Mouse (Mus musculus): ENCODE data around the gene Esr2. TPM values are rescaled to one million over a fixed set of nuclear protein-coding genes. Genes with fewer than 3 reads are reported as not detected.
A peak's percentile ranks its signal among the peaks of the same experiment; 100 is the strongest.

Gene Esr2
- polyA plus RNA-seq, 1 experiment from 2014 or later: 0.32 TPM

GRCm38 (mm10) chr12:76081557-76082211 lies 95.4 kb downstream of the Esr2 start:
- ATAC-seq (ENCODE audit: insufficient number of reproducible peaks, insufficient read depth, low FRiP score, low read depth): no peak
- Histone ChIP-seq H3K36me3 (ENCODE audit: control insufficient read depth, insufficient read depth, low read length) (peaks cover 28% of the 10 kb centered on the region), H3K4me3 (ENCODE audit: control insufficient read depth in 1 of 2, insufficient read depth in 1 of 2, low read depth in 1 of 2, low read length in 2 of 2) (peak overlapping the region; percentile 35 to 38), H3K27me3 (ENCODE audit: control insufficient read depth, insufficient read depth, low read length) (no peaks in the 10 kb centered on the region), H3K27ac (replicated peaks in 1 of 2; ENCODE audit: control insufficient read depth in 1 of 2, insufficient read depth in 1 of 2, low read depth in 2 of 2, low read length in 2 of 2) (no peak overlapping the region), H3K9ac (ENCODE audit: low read length) (peak overlapping the region; percentile 67), H3K9me3 (ENCODE audit: control insufficient read depth, low read length) (no peaks in the 10 kb centered on the region), H3K4me2 (ENCODE audit: low read length) (peak overlapping the region; percentile 79), H3K4me1 (ENCODE audit: control insufficient read depth in 2 of 2, insufficient read depth in 2 of 2, low read length in 2 of 2) (peaks cover 12 to 21% of the 10 kb centered on the region in 2 experiments)
- 11% methylated on average over 22 of the region's 22 CpGs for WGBS

- peak overlapping the region; percentile 67 for H3K9ac ChIP-seq (ENCODE audit: low read length)
- H3K27ac ChIP-seq (replicated peaks in 1 of 2; ENCODE audit: control insufficient read depth in 1 of 2, insufficient read depth in 1 of 2, low read depth in 2 of 2, low read length in 2 of 2): no peak overlapping the region
- ATAC-seq (ENCODE audit: insufficient number of reproducible peaks, insufficient read depth, low FRiP score, low read depth): no peak
These were observed 96.0 kb downstream of the Esr2 start for GRCm38 (mm10) chr12:76080876-76081556.

GRCm38 (mm10) chr12:76073981-76074380 lies 103.1 kb downstream of the Esr2 start:
- Histone ChIP-seq H3K4me3 (ENCODE audit: control insufficient read depth in 1 of 2, insufficient read depth in 1 of 2, low read depth in 1 of 2, low read length in 2 of 2) (no peak overlapping the region), H3K36me3 (ENCODE audit: control insufficient read depth, insufficient read depth, low read length) (peaks cover 50% of the 10 kb centered on the region), H3K9ac (ENCODE audit: low read length) (no peak overlapping the region), H3K4me1 (ENCODE audit: control insufficient read depth in 2 of 2, insufficient read depth in 2 of 2, low read length in 2 of 2) (peaks cover 9 to 11% of the 10 kb centered on the region in 2 experiments), H3K27ac (replicated peaks in 1 of 2; ENCODE audit: control insufficient read depth in 1 of 2, insufficient read depth in 1 of 2, low read depth in 2 of 2, low read length in 2 of 2) (no peak overlapping the region), H3K4me2 (ENCODE audit: low read length) (no peak overlapping the region), H3K9me3 (ENCODE audit: control insufficient read depth, low read length) (no peaks in the 10 kb centered on the region), H3K27me3 (ENCODE audit: control insufficient read depth, insufficient read depth, low read length) (no peaks in the 10 kb centered on the region)
- no peak for ATAC-seq (ENCODE audit: insufficient number of reproducible peaks, insufficient read depth, low FRiP score, low read depth)
- 81% methylated on average over 7 of the region's 7 CpGs for WGBS

More at GRCm38 (mm10) chr12:76080876-76081556, 96.0 kb downstream of the Esr2 start:
- WGBS: 51% methylated on average over 14 of the region's 14 CpGs
- Histone ChIP-seq H3K27me3 (ENCODE audit: control insufficient read depth, insufficient read depth, low read length) (no peaks in the 10 kb centered on the region), H3K36me3 (ENCODE audit: control insufficient read depth, insufficient read depth, low read length) (peaks cover 34% of the 10 kb centered on the region), H3K4me3 (ENCODE audit: control insufficient read depth in 1 of 2, insufficient read depth in 1 of 2, low read depth in 1 of 2, low read length in 2 of 2) (peak overlapping the region in 1 of 2 experiments; percentile 35; a peak in 3 of 4 replicates), H3K4me2 (ENCODE audit: low read length) (peak overlapping the region; percentile 79), H3K4me1 (ENCODE audit: control insufficient read depth in 2 of 2, insufficient read depth in 2 of 2, low read length in 2 of 2) (peaks cover 12 to 21% of the 10 kb centered on the region in 2 experiments), H3K9me3 (ENCODE audit: control insufficient read depth, low read length) (no peaks in the 10 kb centered on the region)

- no peak for ATAC-seq (ENCODE audit: insufficient number of reproducible peaks, insufficient read depth, low FRiP score, low read depth)
- Histone ChIP-seq H3K9ac (ENCODE audit: low read length) (no peak overlapping the region; the same call in 1 of the 2 replicates), H3K9me3 (ENCODE audit: control insufficient read depth, low read length) (no peaks in the 10 kb centered on the region), H3K27me3 (ENCODE audit: control insufficient read depth, insufficient read depth, low read length) (no peaks in the 10 kb centered on the region), H3K36me3 (ENCODE audit: control insufficient read depth, insufficient read depth, low read length) (peaks cover 50% of the 10 kb centered on the region), H3K4me1 (ENCODE audit: control insufficient read depth in 2 of 2, insufficient read depth in 2 of 2, low read length in 2 of 2) (peaks cover 9 to 11% of the 10 kb centered on the region in 2 experiments), H3K27ac (replicated peaks in 1 of 2; ENCODE audit: control insufficient read depth in 1 of 2, insufficient read depth in 1 of 2, low read depth in 2 of 2, low read length in 2 of 2) (0 out of 4 replicates have a peak overlapping the region, but pooled peaks of 1 of the 2 experiments have one; percentile 28), H3K4me3 (ENCODE audit: control insufficient read depth in 1 of 2, insufficient read depth in 1 of 2, low read depth in 1 of 2, low read length in 2 of 2) (peak overlapping the region in 1 of 2 experiments; percentile 10; a peak in 1 of 4 replicates), H3K4me2 (ENCODE audit: low read length) (peak overlapping the region; percentile 38)
- 40% methylated on average over 13 of the region's 13 CpGs for WGBS
These were observed 103.8 kb downstream of the Esr2 start for GRCm38 (mm10) chr12:76073066-76073826.

GRCm38 (mm10) chr12:76071935-76072849 lies 104.9 kb downstream of the Esr2 start:
- Histone ChIP-seq H3K36me3 (ENCODE audit: control insufficient read depth, insufficient read depth, low read length) (peaks cover 53% of the 10 kb centered on the region), H3K9ac (ENCODE audit: low read length) (peak overlapping the region; percentile 58; the same call in 1 of the 2 replicates), H3K27ac (replicated peaks in 1 of 2; ENCODE audit: control insufficient read depth in 1 of 2, insufficient read depth in 1 of 2, low read depth in 2 of 2, low read length in 2 of 2) (peak overlapping the region; percentile 41 to 55), H3K4me3 (ENCODE audit: control insufficient read depth in 1 of 2, insufficient read depth in 1 of 2, low read depth in 1 of 2, low read length in 2 of 2) (peak overlapping the region; percentile 10 to 25; a peak in 3 of 4 replicates), H3K9me3 (ENCODE audit: control insufficient read depth, low read length) (no peaks in the 10 kb centered on the region), H3K4me1 (ENCODE audit: control insufficient read depth in 2 of 2, insufficient read depth in 2 of 2, low read length in 2 of 2) (peaks cover 9 to 11% of the 10 kb centered on the region in 2 experiments), H3K27me3 (ENCODE audit: control insufficient read depth, insufficient read depth, low read length) (no peaks in the 10 kb centered on the region), H3K4me2 (ENCODE audit: low read length) (peak overlapping the region; percentile 47)
- WGBS: 17% methylated on average over 19 of the region's 19 CpGs
- ATAC-seq (ENCODE audit: insufficient number of reproducible peaks, insufficient read depth, low FRiP score, low read depth): no peak

Data from heart, embryonic 14.5 days (tissue).